Mouse (Mus musculus): ENCODE measurements around the gene Colq.

GRCm38 (mm10) chr14:31617997-31618396 lies 26.9 kb upstream of the Colq start:
- TF ChIP-seq CTCF (IDR thresholded peaks at IDR 0.05; ENCODE audit: control insufficient read depth, insufficient read depth, insufficient read length) = no peak
- TF ChIP-seq MAX (IDR thresholded peaks at IDR 0.05) = no peak
- no peak for TF ChIP-seq CEBPB (IDR thresholded peaks at IDR 0.05; ENCODE audit: low read depth)
- no peak for TF ChIP-seq MYOG (IDR thresholded peaks at IDR 0.05; ENCODE audit: control insufficient read depth, extremely low read depth, insufficient read length)
